Mouse (Mus musculus) forebrain, embryonic 13.5 days (tissue): Measurements from ENCODE around the gene Camk2b. TPM values are rescaled to one million over a fixed set of nuclear protein-coding genes. Genes with fewer than 3 reads are reported as not detected.

Experiments
- ATAC-seq: fragments of 200-750 bp; cut with Nextera tagmentation; 2 replicates; pipeline ENCODE4 v1.8.0; 2017
- H3K27ac ChIP-seq: fragments of 300-500 bp; sonication (generic); 2 replicates; pipeline ENCODE4 v1.5.1; 2015; ENCODE audit warnings: inconsistent platforms, mild to moderate bottlenecking, moderate library complexity
- H3K27me3 ChIP-seq: fragments of 300-500 bp; sonication (generic); 2 replicates; pipeline ENCODE4 v1.6.1; 2015; ENCODE audit warnings: mild to moderate bottlenecking, inconsistent platforms
- H3K36me3 ChIP-seq: fragments of 300-500 bp; sonication (generic); 2 replicates; pipeline ENCODE4 v1.6.1; 2015; ENCODE audit warnings: mild to moderate bottlenecking, inconsistent platforms; ENCODE audit not compliant: poor library complexity, severe bottlenecking
- H3K4me1 ChIP-seq: fragments of 300-500 bp; sonication (generic); 2 replicates; pipeline ENCODE4 v1.6.1; 2015; ENCODE audit warnings: inconsistent platforms
- H3K4me2 ChIP-seq: fragments of 300-500 bp; sonication (generic); 2 replicates; pipeline ENCODE4 v1.6.1; 2015; ENCODE audit warnings: inconsistent platforms, mild to moderate bottlenecking, moderate library complexity
- H3K4me3 ChIP-seq: fragments of 300-500 bp; sonication (generic); 2 replicates; pipeline ENCODE4 v1.5.1; 2015; ENCODE audit warnings: mild to moderate bottlenecking, inconsistent platforms
- H3K9ac ChIP-seq: fragments of 300-500 bp; sonication (generic); 2 replicates; pipeline ENCODE4 v1.6.1; 2015; ENCODE audit warnings: mild to moderate bottlenecking, inconsistent platforms
- H3K9me3 ChIP-seq: fragments of 300-500 bp; sonication (generic); replicated peaks from 2 replicates; pipeline ENCODE4 v1.6.1; 2016; ENCODE audit warnings: inconsistent platforms
- WGBS: fragments of 180-500 bp; shearing (Covaris S2); methylation state at CpG from one replicate; pipeline ENCODE4 v1.1.7; 2015; 5-methylcytosine and 5-hydroxymethylcytosine counted together
- polyA plus RNA-seq: library from polyadenylated mRNA; unstranded; fragments of >200 nt; fragmentation: Nextera tagmentation; extraction: Ambion mirVana; gene quantifications from 2 replicates; pipeline ENCODE4 v1.2.1, GENCODE M21; 2015

Gene Camk2b
- polyA plus RNA-seq, 1 experiment from 2014 or later, result 26.1 TPM

- H3K27ac ChIP-seq, result no peak overlapping the region
- WGBS, result 85% methylated on average over 5 of the region's 5 CpGs
- H3K4me1 ChIP-seq, result 0 out of 2 replicates have a peak, but pooled peaks cover under 1% of the 10 kb centered on the region
- no peak for ATAC-seq
- no peak overlapping the region for H3K4me2 ChIP-seq
- no peaks in the 10 kb centered on the region for H3K9me3 ChIP-seq
- H3K27me3 ChIP-seq, result peaks cover 4% of the 10 kb centered on the region; the same call in 1 of the 2 replicates
- H3K9ac ChIP-seq, result no peak overlapping the region
- no peak overlapping the region for H3K4me3 ChIP-seq
- no peaks in the 10 kb centered on the region for H3K36me3 ChIP-seq
Observed at GRCm38 (mm10) chr11:5994212-5994611, 72.0 kb downstream of the Camk2b start.

GRCm38 (mm10) chr11:5990910-5991309 is 75.3 kb downstream of the Camk2b start:
- H3K9me3 ChIP-seq, result no peaks in the 10 kb centered on the region
- H3K9ac ChIP-seq, result no peak overlapping the region
- 27% methylated on average over 4 of the region's 4 CpGs for WGBS
- no peaks in the 10 kb centered on the region for H3K4me1 ChIP-seq
- H3K4me3 ChIP-seq, result no peak overlapping the region
- no peak for ATAC-seq
- peaks cover 4% of the 10 kb centered on the region; the same call in 1 of the 2 replicates for H3K27me3 ChIP-seq
- no peaks in the 10 kb centered on the region for H3K36me3 ChIP-seq
- no peak overlapping the region for H3K4me2 ChIP-seq
- no peak overlapping the region for H3K27ac ChIP-seq

- H3K27me3 ChIP-seq, result no peaks in the 10 kb centered on the region
- WGBS, result 84% methylated on average over 16 of the region's 16 CpGs
- ATAC-seq, result no peak
- H3K4me1 ChIP-seq, result no peaks in the 10 kb centered on the region
- H3K36me3 ChIP-seq, result no peaks in the 10 kb centered on the region
- no peaks in the 10 kb centered on the region for H3K9me3 ChIP-seq
- no peak overlapping the region for H3K4me2 ChIP-seq
- H3K9ac ChIP-seq, result no peak overlapping the region
- no peak overlapping the region for H3K27ac ChIP-seq
- no peak overlapping the region for H3K4me3 ChIP-seq
Observed at GRCm38 (mm10) chr11:5989954-5990593, 76.1 kb downstream of the Camk2b start.

- Histone ChIP-seq H3K4me1 (no peaks in the 10 kb centered on the region), H3K9ac (no peak overlapping the region), H3K36me3 (no peaks in the 10 kb centered on the region), H3K27me3 (no peaks in the 10 kb centered on the region), H3K4me3 (no peak overlapping the region), H3K27ac (no peak overlapping the region), H3K4me2 (no peak overlapping the region), H3K9me3 (no peaks in the 10 kb centered on the region)
- WGBS, result 78% methylated on average over 10 of the region's 10 CpGs
- ATAC-seq, result no peak
Observed at GRCm38 (mm10) chr11:5988126-5988525, 78.0 kb downstream of the Camk2b start.

- H3K4me2 ChIP-seq, result no peak overlapping the region
- no peak for ATAC-seq
- no peak overlapping the region for H3K4me3 ChIP-seq
- H3K4me1 ChIP-seq, result no peaks in the 10 kb centered on the region
- H3K9me3 ChIP-seq, result no peaks in the 10 kb centered on the region
- 91% methylated on average over 5 of the region's 5 CpGs for WGBS
- H3K36me3 ChIP-seq, result no peaks in the 10 kb centered on the region
- no peak overlapping the region for H3K9ac ChIP-seq
- H3K27ac ChIP-seq, result no peak overlapping the region
- no peaks in the 10 kb centered on the region for H3K27me3 ChIP-seq
Observed at GRCm38 (mm10) chr11:5983629-5984028, 82.5 kb downstream of the Camk2b start.

GRCm38 (mm10) chr11:5981323-5981722 is 84.8 kb downstream of the Camk2b start:
- Histone ChIP-seq H3K9ac (no peak overlapping the region), H3K4me2 (no peak overlapping the region), H3K27me3 (no peaks in the 10 kb centered on the region), H3K4me3 (no peak overlapping the region), H3K36me3 (no peaks in the 10 kb centered on the region), H3K4me1 (no peaks in the 10 kb centered on the region), H3K27ac (no peak overlapping the region), H3K9me3 (no peaks in the 10 kb centered on the region)
- no peak for ATAC-seq
- WGBS, result 90% methylated on average over 6 of the region's 7 CpGs

GRCm38 (mm10) chr11:5980561-5980960 is 85.6 kb downstream of the Camk2b start:
- Histone ChIP-seq H3K4me3 (no peak overlapping the region), H3K27ac (no peak overlapping the region), H3K27me3 (no peaks in the 10 kb centered on the region), H3K4me1 (no peaks in the 10 kb centered on the region), H3K36me3 (no peaks in the 10 kb centered on the region), H3K9me3 (no peaks in the 10 kb centered on the region), H3K4me2 (no peak overlapping the region), H3K9ac (no peak overlapping the region)
- no peak for ATAC-seq
- WGBS, result 70% methylated on average over 8 of the region's 8 CpGs

- H3K4me2 ChIP-seq, result no peak overlapping the region
- no peaks in the 10 kb centered on the region for H3K36me3 ChIP-seq
- no peaks in the 10 kb centered on the region for H3K4me1 ChIP-seq
- H3K9ac ChIP-seq, result no peak overlapping the region
- H3K27ac ChIP-seq, result no peak overlapping the region
- H3K9me3 ChIP-seq, result no peaks in the 10 kb centered on the region
- no peaks in the 10 kb centered on the region for H3K27me3 ChIP-seq
- no peak overlapping the region for H3K4me3 ChIP-seq
- no peak for ATAC-seq
- WGBS, result 92% methylated on average over 2 of the region's 2 CpGs
Observed at GRCm38 (mm10) chr11:5980108-5980507, 86.1 kb downstream of the Camk2b start.

GRCm38 (mm10) chr11:5979088-5979487 is 87.1 kb downstream of the Camk2b start:
- Histone ChIP-seq H3K4me3 (no peak overlapping the region), H3K4me1 (no peaks in the 10 kb centered on the region)

GRCm38 (mm10) chr11:5976106-5976505 is 90.1 kb downstream of the Camk2b start:
- ATAC-seq, result no peak
- H3K27me3 ChIP-seq, result no peaks in the 10 kb centered on the region
- H3K4me2 ChIP-seq, result no peak overlapping the region
- no peak overlapping the region for H3K9ac ChIP-seq
- H3K9me3 ChIP-seq, result no peaks in the 10 kb centered on the region
- 22% methylated on average over 9 of the region's 9 CpGs for WGBS
- H3K27ac ChIP-seq, result no peak overlapping the region
- peaks cover 12% of the 10 kb centered on the region; the same call in 1 of the 2 replicates for H3K36me3 ChIP-seq
- no peak overlapping the region for H3K4me3 ChIP-seq
- no peaks in the 10 kb centered on the region for H3K4me1 ChIP-seq

More at GRCm38 (mm10) chr11:5979088-5979487, 87.1 kb downstream of the Camk2b start:
- no peak overlapping the region for H3K27ac ChIP-seq
- no peaks in the 10 kb centered on the region for H3K9me3 ChIP-seq
- ATAC-seq, result no peak
- H3K27me3 ChIP-seq, result no peaks in the 10 kb centered on the region
- H3K36me3 ChIP-seq, result no peaks in the 10 kb centered on the region
- no peak overlapping the region for H3K4me2 ChIP-seq
- WGBS, result 91% methylated on average over 7 of the region's 7 CpGs
- H3K9ac ChIP-seq, result no peak overlapping the region

- H3K4me1 ChIP-seq, result no peaks in the 10 kb centered on the region
- no peaks in the 10 kb centered on the region for H3K9me3 ChIP-seq
- WGBS, result 54% methylated on average over 2 of the region's 2 CpGs
- no peaks in the 10 kb centered on the region for H3K27me3 ChIP-seq
- no peak overlapping the region for H3K27ac ChIP-seq
- H3K36me3 ChIP-seq, result peaks cover 22% of the 10 kb centered on the region
- ATAC-seq, result no peak
- no peak overlapping the region for H3K4me3 ChIP-seq
- no peak overlapping the region for H3K4me2 ChIP-seq
- H3K9ac ChIP-seq, result no peak overlapping the region
Observed at GRCm38 (mm10) chr11:5975068-5975467, 91.1 kb downstream of the Camk2b start.

- peaks cover 30% of the 10 kb centered on the region for H3K36me3 ChIP-seq
- H3K4me1 ChIP-seq, result no peaks in the 10 kb centered on the region
- WGBS, result 77% methylated on average over 6 of the region's 6 CpGs
Observed at GRCm38 (mm10) chr11:5974053-5974452, 92.1 kb downstream of the Camk2b start.

GRCm38 (mm10) chr11:5973151-5973550 is 93.0 kb downstream of the Camk2b start:
- no peak for ATAC-seq
- H3K36me3 ChIP-seq, result peaks cover 39% of the 10 kb centered on the region
- no peak overlapping the region for H3K4me2 ChIP-seq
- no peak overlapping the region for H3K9ac ChIP-seq
- H3K27me3 ChIP-seq, result no peaks in the 10 kb centered on the region
- H3K27ac ChIP-seq, result no peak overlapping the region
- WGBS, result 54% methylated on average over 7 of the region's 7 CpGs
- H3K4me1 ChIP-seq, result no peaks in the 10 kb centered on the region
- H3K4me3 ChIP-seq, result no peak overlapping the region
- H3K9me3 ChIP-seq, result no peaks in the 10 kb centered on the region

More at GRCm38 (mm10) chr11:5974053-5974452, 92.1 kb downstream of the Camk2b start:
- H3K27ac ChIP-seq, result no peak overlapping the region
- no peak overlapping the region for H3K4me2 ChIP-seq
- no peak overlapping the region for H3K4me3 ChIP-seq
- H3K9me3 ChIP-seq, result no peaks in the 10 kb centered on the region
- ATAC-seq, result no peak
- no peaks in the 10 kb centered on the region for H3K27me3 ChIP-seq
- H3K9ac ChIP-seq, result no peak overlapping the region
